Mouse (Mus musculus): Measurements from ENCODE around the gene Pappa2.

Gene Pappa2

GRCm38 (mm10) chr1:158910661-158911060, 69.6 kb downstream of the Pappa2 start:
- DNase-seq (ENCODE audit: low spot score), result no peak

GRCm38 (mm10) chr1:158897339-158897738, 83.0 kb downstream of the Pappa2 start:
- no peak for DNase-seq (ENCODE audit: low spot score)

GRCm38 (mm10) chr1:158894441-158894840, 85.8 kb downstream of the Pappa2 start:
- DNase-seq (ENCODE audit: low spot score), result no peak

- DNase-seq (ENCODE audit: low spot score), result no peak
Observed at GRCm38 (mm10) chr1:158875487-158875886, 104.8 kb downstream of the Pappa2 start.

- DNase-seq (ENCODE audit: low spot score), result no peak
Observed at GRCm38 (mm10) chr1:158874552-158875077, 105.7 kb downstream of the Pappa2 start.

- no peak for DNase-seq (ENCODE audit: low spot score)
Observed at GRCm38 (mm10) chr1:158873631-158874030, 106.7 kb downstream of the Pappa2 start.

GRCm38 (mm10) chr1:158871401-158871800, 108.9 kb downstream of the Pappa2 start:
- DNase-seq (ENCODE audit: low spot score), result no peak

GRCm38 (mm10) chr1:158860190-158860589, 120.1 kb downstream of the Pappa2 start:
- DNase-seq (ENCODE audit: low spot score), result no peak

- DNase-seq (ENCODE audit: low spot score), result no peak
Observed at GRCm38 (mm10) chr1:158853936-158854882, 126.1 kb downstream of the Pappa2 start.

GRCm38 (mm10) chr1:158852836-158853567, 127.3 kb downstream of the Pappa2 start:
- no peak for DNase-seq (ENCODE audit: low spot score)

- DNase-seq (ENCODE audit: low spot score), result no peak
Observed at GRCm38 (mm10) chr1:158850459-158850858, 129.8 kb downstream of the Pappa2 start.

- DNase-seq (ENCODE audit: low spot score), result peak; percentile 11
Observed at GRCm38 (mm10) chr1:158844604-158845003, 135.7 kb downstream of the Pappa2 start.

- DNase-seq (ENCODE audit: low spot score), result no peak
Observed at GRCm38 (mm10) chr1:158837151-158837550, 143.1 kb downstream of the Pappa2 start.

- DNase-seq (ENCODE audit: low spot score), result no peak
Observed at GRCm38 (mm10) chr1:158830152-158830551, 150.1 kb downstream of the Pappa2 start.

GRCm38 (mm10) chr1:158827931-158828330, 152.4 kb downstream of the Pappa2 start:
- DNase-seq (ENCODE audit: low spot score), result no peak

- no peak for DNase-seq (ENCODE audit: low spot score)
Observed at GRCm38 (mm10) chr1:158819676-158820075, 160.6 kb downstream of the Pappa2 start.

- no peak for DNase-seq (ENCODE audit: low spot score)
Observed at GRCm38 (mm10) chr1:158816479-158816878, 163.8 kb downstream of the Pappa2 start.

GRCm38 (mm10) chr1:158811887-158812286, 168.4 kb downstream of the Pappa2 start:
- no peak for DNase-seq (ENCODE audit: low spot score)

- no peak for DNase-seq (ENCODE audit: low spot score)
Observed at GRCm38 (mm10) chr1:158775486-158775885, 204.8 kb downstream of the Pappa2 start.

GRCm38 (mm10) chr1:158773102-158773501, 207.2 kb downstream of the Pappa2 start:
- DNase-seq (ENCODE audit: low spot score), result no peak

GRCm38 (mm10) chr1:158770756-158771155, 209.5 kb downstream of the Pappa2 start:
- no peak for DNase-seq (ENCODE audit: low spot score)

- no peak for DNase-seq (ENCODE audit: low spot score)
Observed at GRCm38 (mm10) chr1:158770036-158770655, 210.1 kb downstream of the Pappa2 start.
